Mouse (Mus musculus): ENCODE measurements around the gene Hmgcl.
"Not testable (repeated sequence)": the region's sequence is repeated elsewhere in the genome, so short reads cannot be mapped to it uniquely, and the experiment has no call there.

Gene Hmgcl

GRCm38 (mm10) chr4:135960717-135961116 is 14.5 kb downstream of the Hmgcl start:
- DNase-seq (ENCODE audit: low read depth, low spot score) = peak; percentile 83

- no peak for DNase-seq (ENCODE audit: low read depth, low spot score)
Measured at GRCm38 (mm10) chr4:135961709-135962108, 15.5 kb downstream of the Hmgcl start.

GRCm38 (mm10) chr4:135962198-135962597 is 15.9 kb downstream of the Hmgcl start:
- no peak for DNase-seq (ENCODE audit: low read depth, low spot score)

DNA sequence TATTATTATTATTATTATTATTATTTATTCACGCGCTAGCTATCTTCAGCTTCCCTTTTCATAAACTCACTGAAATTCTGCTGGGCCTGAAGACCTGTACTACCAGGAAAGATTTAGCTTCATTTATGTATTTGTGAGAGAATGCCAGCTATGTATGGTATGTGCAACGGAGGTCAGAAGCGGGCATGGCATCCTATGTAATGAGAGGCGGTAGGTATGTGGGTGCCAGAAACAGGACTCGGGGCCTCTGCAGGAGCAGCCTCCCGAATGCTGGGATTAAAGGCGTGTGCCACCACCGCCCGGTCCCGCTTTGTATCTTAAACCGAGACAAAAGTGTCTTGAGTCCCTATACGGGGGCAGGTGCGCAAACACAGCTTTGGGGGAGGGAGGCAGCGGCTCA is 16.7 kb downstream of the Hmgcl start:
- no peak for DNase-seq (ENCODE audit: low read depth, low spot score)

DNA sequence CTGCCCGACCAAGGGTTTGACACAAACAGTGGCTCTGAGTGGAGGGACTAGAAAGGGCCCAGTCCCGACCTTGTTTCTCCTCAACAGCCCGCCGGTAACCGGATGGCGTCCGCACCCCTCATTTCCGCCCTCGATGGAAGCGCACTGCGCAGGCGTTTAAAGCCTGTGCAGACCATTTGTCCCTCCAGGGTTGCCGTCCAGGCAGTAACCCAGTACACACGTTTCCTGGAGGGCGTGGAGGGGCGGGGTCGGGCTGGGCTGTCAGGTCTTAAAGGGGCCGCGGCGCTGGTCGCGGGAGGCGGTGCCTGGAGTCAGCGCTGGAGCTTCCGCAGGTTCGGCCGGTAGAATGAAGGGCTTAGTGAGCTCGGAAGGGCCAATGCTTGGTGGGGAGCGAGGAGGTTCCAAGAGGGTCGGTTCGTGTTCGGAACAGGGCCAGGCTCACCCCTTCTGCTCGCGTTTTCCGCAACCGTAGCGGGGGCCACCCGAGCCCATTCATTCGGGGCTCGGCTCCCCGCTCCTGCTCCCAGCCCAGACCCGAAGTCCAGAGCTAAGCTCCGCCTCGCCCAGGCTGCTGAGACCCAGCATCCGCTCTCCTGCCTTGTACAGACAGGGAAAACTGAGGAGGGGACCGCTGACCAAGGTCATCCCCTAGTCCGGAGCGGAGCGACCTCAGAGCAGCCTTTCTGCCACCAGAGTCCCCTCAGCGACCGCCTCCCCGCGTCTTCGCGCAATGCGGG is 17.4 kb downstream of the Hmgcl start, which contains the start of gene Gale:
Gene Gale (plus strand): TSS at position 271 of the 737 bp plus-strand sequence.
- DNase-seq (ENCODE audit: low read depth, low spot score) = peak; percentile 97

GRCm38 (mm10) chr4:135964426-135964825 is 18.2 kb downstream of the Hmgcl start:
- no peak for DNase-seq (ENCODE audit: low read depth, low spot score)

GRCm38 (mm10) chr4:135965113-135965512 is 18.9 kb downstream of the Hmgcl start:
- DNase-seq (ENCODE audit: low read depth, low spot score) = no peak

- no peak for DNase-seq (ENCODE audit: low read depth, low spot score)
Measured at GRCm38 (mm10) chr4:135966283-135966682, 20.0 kb downstream of the Hmgcl start.

GRCm38 (mm10) chr4:135967086-135967760 is 21.0 kb downstream of the Hmgcl start:
- no peak for DNase-seq (ENCODE audit: low read depth, low spot score)

GRCm38 (mm10) chr4:135968271-135968869 is 22.1 kb downstream of the Hmgcl start:
- no peak for DNase-seq (ENCODE audit: low read depth, low spot score)

DNA sequence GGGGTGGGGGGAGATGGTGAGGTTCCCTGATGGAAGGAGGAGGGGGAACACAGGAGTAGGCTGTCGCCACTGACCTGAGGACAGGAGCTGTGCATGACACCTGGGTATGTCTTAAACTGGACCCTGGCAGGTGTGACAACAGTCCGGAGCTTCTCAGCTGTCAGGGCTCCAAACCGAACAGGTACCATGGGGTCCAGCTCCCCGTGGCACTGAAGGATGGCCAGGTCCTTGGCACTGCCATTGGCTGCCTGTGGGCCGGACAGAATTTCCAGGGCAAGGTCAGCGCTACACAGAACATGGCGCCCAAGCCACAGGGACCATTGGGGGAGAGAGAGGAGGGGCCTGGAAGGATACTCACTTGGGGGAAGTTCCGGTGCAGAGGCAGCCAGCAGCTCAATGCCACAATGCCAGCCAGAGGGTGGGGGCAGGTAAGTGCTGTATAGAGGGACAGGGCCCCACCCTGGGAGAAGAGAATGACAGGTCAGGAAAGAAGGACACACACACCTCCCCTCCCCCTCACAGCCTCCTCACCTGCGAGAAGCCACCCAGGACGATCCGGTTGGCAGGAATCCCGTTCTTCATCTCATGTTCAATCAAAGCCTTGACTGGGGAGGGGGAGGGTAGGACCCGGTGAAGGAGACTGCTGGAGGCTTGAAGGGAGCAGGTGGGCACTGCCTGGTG is 23.0 kb downstream of the Hmgcl start:
- no peak for DNase-seq (ENCODE audit: low read depth, low spot score)

DNA sequence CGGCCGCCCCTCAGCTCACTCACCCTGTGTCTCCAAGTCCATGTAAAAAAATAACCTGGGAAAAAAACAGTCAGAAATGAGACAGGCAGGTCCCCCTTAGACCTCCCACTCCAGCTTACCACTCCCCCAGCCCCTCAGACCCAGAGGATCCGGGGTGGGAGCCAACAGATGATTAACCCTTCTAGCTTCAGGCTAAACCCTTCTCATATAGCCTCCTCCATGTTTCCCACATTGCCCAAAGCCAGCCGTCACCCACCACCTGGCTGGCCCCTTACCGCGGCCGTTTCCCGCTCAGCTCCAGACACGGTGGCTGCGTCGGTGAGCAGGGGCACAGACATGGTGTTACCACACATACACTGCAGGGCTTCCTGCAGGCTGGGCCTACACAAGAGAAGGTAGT is 24.3 kb downstream of the Hmgcl start:
- DNase-seq (ENCODE audit: low read depth, low spot score) = no peak

DNA sequence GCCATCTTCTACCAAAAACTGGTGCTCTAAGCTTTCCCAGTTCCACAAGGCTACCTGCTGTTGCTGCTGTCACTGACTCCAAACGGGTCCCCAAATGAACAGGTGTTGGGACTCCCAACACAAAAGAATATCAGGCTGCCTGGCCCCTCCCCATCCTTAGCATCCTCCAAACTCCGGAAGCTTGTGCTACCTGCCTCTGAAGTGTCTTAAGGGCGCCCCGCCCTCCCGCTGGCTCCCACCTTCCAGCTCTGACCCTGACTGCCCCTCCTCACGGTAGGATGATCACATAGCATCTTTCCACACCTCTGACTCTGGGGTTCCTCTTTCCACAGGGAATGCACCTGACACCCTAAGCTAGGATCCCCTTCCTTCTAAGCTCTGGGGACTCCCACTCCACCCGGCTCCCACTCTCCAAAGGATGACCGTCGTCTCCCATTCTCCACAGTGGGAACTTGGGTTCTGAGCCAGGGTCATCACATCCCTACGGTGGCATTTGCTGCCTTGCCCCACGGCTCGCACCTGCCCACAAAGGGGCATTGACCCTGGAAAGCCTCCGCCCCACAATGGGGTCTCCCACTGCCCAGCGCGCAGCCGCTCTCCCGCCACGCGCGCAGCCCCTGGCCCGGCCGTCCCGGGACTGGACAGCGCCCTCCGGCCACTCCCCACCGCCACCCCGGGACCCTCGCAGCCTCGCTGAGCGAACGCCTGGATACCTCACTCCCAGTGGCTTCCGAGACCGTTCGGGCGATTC is 25.7 kb downstream of the Hmgcl start:
- no peak for DNase-seq (ENCODE audit: low read depth, low spot score)

DNA sequence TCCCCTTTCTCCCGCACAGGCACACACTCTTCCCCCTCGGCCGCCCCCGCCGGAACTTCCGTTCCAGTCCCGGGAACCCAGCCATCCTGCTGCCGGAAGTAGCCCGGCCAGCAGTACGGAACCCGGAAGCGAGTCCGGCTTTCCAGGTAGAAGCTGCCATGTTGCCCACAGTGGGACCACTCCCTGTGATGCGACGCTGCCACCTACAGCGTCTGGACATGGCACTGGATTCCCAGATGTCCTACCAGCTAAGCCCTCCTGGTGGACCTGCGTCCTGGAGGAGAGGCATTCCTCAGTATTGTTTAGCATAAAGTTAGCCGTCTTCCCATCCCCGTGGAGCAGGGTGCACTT is 26.3 kb downstream of the Hmgcl start, which contains the start of gene Lypla2:
Gene Lypla2 (minus strand): TSS at position 71 of the 351 bp plus-strand sequence.
- DNase-seq (ENCODE audit: low read depth, low spot score) = peak; percentile 62

DNA sequence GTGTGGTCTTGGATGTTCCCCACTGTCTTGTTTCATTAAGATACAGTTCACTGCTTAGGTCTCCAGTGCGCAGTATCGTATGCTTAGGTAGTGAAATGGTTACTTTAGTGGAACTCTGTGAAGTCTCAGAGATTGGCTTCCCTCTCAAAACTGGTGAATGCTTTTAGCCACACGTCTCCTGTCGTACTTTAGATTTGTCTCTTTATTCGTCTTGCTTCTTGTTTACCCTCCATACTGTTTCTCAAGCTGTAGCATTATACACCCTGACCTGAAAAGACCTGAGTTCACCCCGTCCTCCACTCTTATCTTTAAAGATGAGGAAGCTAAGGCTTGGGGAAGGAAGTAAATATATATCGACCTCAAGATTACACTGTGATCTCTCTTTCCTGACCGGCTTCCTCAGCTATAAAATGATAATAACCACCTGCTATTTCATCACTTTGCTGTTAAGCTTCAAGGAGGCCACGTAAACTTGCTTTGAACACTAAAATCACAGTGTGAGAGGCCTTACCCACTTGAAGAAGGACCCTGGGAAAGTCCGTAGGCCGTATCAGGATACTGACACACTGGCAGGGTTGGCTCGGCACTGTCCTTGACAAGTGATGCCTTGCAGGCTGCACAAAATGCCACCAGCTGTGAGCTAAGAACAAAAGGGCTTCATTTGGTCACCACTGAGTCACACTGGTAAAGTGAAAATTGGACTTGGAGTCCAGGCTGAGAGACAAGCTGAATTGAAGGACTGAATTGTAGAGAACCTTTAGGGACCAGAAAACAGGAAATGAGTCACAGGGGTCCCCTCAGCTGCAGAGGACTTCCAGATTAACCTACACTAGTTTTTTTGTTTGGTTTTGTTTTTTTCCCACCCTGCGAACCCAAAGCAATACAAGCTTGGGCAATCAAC is 26.9 kb downstream of the Hmgcl start:
- DNase-seq (ENCODE audit: low read depth, low spot score) = no peak

DNA sequence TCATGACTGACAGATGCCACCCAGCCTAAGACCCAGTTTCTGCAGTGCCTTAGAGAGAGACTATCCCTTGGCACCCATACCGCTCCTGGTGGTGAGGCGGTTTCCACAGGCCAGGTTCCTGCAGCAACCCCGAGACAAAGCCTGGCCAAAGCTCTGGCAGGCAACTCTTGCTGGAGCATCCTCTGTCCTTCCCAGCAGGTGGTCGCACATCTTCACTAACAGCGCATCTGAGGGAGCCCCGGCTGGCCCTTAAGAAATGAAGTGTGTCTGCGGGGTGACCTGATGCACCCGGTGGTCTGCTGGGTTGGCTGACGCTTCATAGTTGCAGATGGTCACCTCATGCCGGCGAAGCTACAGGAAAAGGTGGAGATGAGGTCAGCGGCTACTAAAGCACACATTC is 29.9 kb downstream of the Hmgcl start:
- DNase-seq (ENCODE audit: low read depth, low spot score) = no peak

DNA sequence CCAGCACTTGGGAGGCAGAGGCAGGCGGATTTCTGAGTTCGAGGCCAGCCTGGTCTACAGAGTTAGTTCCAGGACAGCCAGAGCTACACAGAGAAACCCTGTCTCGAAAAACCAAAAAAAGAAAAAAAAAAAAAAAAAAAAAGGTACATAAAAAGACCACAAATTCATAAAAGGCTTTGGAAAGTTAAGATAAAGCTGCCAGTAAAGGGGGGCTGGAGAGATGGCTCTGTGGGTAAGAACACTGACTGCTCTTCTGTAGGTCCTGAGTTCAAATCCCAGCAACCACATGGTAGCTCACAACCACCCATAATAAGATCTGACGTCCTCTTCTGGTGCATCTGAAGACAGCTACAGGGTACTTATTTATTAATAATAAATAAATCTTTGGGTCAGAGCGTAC is 34.0 kb downstream of the Hmgcl start:
- not testable (repeated sequence) for DNase-seq (ENCODE audit: low read depth, low spot score)

- no peak for DNase-seq (ENCODE audit: low read depth, low spot score)
Measured at GRCm38 (mm10) chr4:135981524-135982063, 35.3 kb downstream of the Hmgcl start.

GRCm38 (mm10) chr4:135984556-135984955 is 38.3 kb downstream of the Hmgcl start:
- DNase-seq (ENCODE audit: low read depth, low spot score) = no peak

- DNase-seq (ENCODE audit: low read depth, low spot score) = no peak
Measured at GRCm38 (mm10) chr4:135985193-135985592, 38.9 kb downstream of the Hmgcl start.

All from forelimb bud, embryonic 11.5 days (tissue).